Mouse (Mus musculus) T-helper 1 cell (primary cell): ENCODE results near the gene Rgs7bp.

Experiments
- in situ Hi-C: fragments of 300-600 bp; cut with MboI, MseI; formaldehyde crosslinking; loops from one replicate; pipeline ENCODE4 v1.15.1; 2025; ENCODE audit warnings: high pct_unique_total_duplicates

The Rgs7bp gene

DNA sequence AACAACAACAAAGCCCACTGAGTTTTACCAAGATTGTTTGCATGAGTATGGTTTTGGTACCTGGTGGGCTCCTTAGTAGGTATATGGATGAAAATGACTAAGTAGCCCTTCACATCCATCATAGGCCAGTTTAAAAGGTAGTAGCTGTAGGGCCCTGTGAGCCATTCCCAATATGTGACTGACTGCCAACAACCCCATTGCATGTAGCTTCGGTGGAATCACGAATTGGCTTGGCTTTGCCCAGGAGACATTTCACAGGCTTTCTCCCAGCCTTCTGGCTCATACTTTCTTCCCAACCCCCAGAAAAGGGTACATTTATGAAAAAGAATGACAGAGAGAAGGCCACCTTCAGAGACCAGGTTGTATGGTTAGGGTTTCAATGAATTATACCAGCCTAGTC, 45.8 kb downstream of the Rgs7bp start:
- in situ Hi-C loops: no loop called here

DNA sequence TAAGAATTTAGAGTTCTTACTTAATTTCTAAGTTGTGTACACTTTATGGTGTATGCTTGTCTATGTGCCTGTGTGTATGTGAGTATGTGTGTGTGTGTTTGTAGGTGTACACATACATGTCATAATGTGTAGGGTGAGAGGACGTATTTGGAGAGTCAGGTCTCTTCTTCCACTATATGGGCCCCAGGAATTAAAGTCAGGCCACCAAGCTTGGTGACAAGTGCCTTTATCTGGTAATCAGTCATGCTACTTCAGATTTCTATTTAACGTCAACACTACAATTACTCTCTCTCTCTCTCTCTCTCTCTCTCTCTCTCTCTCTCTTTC, 51.9 kb downstream of the Rgs7bp start:
- in situ Hi-C loops: no loop called here

DNA sequence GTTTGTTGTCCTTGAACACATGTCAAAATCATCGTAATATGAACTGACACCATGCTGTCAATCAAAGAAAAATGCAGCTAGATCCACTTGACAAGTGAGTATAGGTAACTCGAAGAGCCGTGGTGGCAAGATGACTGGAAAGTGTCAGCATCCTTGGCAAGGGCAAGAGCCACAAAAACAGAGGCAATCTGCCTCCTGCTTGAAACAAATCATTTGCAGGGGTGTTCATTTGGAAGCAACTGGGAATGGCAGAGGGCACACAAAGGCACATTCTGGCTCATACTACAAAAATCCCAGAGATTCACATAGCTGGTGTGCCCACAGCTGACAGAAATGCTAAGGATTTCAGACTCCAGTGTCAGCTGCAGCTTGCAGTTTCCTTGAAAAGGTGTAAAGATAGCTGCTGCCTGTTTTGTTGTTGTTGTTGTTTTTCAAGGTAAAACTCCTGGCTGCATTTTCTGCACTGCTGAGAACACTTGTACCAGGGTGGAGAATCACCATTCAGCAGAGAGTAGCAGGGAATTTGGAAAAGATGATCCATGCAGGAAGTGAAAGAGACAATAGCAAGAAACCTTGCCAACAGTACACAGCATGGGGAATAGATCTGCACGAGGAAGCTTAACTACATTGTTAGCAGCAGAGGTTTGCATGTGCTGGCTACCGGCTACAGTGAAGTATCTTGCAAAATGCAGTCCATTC, 52.4 kb downstream of the Rgs7bp start:
- in situ Hi-C loops: no loop called here

DNA sequence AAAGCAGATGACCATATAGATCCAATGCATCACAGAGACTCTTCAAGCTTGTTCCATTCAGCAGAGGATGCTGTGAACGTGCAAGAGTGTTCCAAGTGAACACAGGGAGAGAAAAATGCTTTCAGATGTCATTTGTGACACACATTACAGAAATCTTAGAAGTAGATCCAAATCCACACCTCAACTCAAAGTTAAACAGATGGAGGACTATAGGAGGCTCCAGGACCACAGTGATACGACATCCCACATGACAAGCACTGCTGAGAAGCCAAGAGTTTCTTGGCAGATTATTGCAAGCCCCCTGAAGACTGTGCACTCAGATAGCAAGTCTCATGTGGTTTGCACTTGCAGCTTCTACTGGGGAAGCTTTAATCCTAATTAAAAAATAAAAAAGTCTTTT, 53.0 kb downstream of the Rgs7bp start:
- in situ Hi-C loops: no loop called here

DNA sequence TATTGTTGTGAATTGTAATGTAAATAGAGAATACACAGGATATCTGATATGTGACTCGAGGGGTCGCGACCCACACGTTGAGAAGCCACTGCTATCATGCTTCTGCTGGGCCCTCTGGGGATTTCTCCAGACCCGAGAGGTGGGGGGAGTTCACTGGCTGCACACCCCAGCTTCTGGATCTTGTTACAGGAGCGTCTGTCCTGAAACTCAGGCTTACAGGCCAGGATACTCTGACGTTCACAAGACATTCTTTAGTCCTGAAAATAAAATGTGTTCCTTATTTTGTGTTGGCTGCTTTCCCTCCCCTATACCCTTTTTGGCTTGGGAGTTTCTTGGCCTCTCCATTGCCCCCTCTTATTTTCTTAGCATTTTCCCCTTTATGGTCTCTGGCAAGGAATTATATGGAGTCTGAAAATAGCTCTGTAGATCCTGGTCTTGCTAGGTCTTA, 65.9 kb downstream of the Rgs7bp start:
- in situ Hi-C loops: no loop called here

DNA sequence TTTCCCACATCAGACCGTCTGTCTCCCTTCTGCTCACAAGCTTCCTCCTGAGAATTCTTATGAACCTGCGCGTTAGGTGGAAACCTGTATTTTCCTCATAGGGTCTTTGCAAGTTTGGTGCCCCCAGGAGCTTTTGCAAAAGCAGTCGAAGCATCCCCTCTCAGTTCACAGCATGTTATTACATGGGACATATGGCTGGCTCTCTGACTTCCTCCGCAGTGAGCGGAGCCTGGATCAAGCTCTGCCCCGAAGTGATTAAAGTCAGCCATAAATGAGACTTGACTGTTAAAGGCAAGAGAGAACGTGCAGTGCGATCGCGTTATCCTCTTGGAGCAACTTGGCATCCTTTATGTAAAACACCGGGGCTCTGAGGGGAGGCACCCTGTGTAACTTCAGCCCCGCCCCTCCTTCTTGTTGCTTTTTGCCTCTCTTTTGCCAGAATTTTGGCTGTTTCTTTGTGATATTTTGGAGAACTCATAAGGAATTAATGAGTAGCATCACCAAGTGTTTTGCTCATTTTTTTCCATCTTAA, 66.7 kb downstream of the Rgs7bp start:
- in situ Hi-C loops: no loop called here

DNA sequence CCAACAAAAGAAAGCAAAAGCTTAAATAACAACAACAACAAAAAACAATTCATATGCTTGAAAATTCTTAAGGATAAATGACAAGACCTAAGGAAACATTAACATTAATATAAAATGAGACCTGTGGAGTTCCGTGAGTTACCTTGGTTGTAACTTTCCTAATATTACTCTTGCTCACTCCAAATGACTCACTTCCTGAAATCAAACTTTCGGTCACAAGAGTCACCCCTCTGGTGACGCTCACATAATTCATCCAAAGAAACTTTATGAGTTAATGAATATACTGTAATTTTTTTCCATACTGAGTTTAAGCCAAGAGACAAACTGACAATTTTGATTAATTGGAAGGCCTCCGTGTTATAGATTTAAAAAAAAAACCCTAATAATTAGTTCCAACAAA, 69.0 kb downstream of the Rgs7bp start:
- in situ Hi-C loops: no loop called here

DNA sequence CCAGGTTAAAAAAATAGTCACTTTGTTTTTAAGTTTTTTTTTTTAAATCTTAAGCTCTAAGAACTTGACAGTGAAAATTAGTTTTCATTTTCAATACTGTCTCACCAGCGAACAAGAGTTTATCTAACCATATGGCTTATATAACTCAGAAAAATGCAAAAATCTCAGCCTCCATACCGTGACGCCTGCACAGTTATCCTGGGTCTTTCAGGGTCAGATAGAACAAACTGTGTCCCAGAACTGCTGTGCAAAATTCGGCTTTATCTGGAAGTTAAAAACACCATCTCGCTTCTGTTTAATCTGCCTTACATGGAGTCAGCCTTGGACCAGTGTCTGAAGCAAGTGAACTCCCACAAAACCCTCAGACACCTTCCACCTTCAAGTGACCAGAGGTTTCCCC, 70.7 kb downstream of the Rgs7bp start:
- in situ Hi-C loops: no loop called here

DNA sequence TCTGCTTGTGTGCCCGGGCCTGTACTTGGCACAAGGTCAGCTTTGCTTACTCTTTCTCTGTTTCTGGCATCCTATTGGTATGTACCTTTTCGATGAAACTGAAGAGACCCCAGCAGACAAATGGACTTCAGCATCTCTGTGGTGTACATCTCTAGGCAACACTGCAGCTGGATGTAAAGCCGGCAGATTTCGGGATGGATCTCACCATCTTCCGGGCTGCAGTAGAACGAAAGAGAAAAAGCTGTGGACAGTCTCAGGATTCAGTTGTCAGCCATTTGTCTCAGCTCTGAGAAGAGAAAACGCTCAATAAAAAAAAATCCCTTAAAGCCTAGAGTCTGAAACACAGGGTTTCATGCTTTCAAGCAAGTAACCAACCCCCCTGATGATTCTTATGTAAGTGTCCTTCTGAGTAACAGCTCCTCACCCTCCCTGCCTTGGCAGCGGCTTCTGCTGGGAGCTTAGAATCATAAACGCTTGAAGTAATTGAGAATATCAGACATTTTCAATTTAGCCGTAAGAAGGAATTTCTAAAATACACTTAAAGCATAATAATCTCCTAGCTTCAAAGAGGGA, 71.9 kb downstream of the Rgs7bp start:
- in situ Hi-C loops: no loop called here

DNA sequence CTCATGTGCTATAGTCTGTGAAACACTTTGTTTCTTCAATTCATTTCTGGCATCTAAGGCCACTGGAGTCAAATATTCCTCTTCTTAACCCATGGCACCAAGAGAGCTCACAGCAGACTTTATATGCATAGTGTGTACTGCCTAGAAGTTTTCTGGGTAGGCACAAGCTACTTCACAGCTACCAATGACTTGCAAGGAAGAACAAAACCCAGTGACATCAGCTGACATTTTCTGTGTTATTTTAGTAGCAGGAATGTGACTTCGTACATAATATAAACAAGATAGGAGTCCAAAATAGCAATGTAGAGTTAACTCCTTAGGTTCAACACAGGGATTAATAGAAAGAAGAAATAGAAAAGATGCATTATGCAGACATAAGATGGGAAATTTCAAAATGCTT, 76.6 kb downstream of the Rgs7bp start:
- in situ Hi-C loops: no loop called here

DNA sequence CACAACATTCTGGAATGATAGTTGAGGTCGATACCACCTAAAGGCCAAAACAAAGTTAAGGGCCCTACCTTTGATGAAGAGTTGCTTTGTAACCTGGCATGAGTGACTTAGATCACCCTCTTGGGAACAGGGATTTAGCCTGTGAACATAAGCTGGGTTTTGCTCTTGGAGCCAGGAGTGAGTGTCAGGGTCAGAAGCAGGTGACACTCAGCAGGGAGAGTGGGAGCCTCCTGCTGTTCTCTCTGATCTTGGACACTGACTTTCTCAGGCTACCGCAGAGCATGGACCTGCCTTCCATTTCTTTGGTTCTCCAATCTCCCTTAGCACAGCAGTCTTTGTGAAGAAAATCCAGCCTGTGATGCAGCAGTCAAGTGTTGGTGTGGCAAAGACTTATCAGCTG, 87.2 kb downstream of the Rgs7bp start:
- in situ Hi-C loops: no loop called here

DNA sequence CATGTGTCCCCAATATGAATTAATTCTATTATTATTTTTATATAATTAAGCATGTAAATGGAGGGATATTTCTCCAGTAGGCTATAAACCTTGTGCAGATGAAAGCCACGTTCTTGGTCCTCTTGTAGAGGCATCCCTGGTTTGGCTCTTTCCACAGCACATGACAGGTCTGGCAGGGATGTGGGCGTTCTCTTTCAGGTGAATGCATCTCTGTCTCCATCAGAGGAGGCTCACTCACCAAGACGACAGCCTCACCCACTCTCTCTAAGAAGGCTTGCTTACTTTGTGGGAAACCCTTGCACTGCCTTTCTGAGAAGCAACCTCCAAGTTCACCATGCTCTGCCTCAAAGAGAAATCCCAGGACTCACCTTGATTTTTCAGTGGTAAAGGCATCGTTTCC, 91.0 kb downstream of the Rgs7bp start:
- in situ Hi-C loops: no loop called here

DNA sequence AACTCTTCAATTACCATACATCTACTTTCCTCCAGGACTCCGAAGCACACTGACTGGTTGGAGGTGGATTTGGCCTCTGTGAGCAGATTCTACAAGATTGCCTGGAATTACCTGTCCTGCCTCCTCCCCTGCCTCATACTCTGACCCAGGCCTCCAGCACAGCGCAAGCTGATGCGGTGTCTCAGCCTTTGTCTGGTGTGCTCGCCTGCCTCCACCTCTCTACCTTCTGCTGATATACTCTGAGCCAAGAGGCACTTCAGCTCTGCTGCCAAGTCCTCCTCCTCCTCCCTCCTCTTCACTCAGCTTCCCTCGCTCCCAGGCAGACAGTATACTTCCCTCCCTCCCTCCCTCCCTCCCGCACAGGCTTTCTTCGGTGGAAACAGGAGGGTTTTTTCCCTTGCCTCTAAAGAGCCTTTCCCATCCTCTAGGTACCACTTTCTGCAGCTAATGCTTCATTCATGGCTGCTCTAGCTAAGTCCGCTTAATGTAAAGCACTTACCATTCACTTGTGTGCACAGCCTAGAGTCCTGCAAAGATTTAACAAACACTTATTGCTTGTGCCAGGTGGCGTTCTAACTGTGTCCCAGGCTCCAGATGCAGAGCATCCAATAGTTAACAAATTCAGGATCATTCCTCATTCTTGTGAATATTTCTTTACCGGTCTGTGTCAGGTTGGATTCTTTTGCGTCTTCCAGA, 91.9 kb downstream of the Rgs7bp start:
- in situ Hi-C loops: no loop called here

DNA sequence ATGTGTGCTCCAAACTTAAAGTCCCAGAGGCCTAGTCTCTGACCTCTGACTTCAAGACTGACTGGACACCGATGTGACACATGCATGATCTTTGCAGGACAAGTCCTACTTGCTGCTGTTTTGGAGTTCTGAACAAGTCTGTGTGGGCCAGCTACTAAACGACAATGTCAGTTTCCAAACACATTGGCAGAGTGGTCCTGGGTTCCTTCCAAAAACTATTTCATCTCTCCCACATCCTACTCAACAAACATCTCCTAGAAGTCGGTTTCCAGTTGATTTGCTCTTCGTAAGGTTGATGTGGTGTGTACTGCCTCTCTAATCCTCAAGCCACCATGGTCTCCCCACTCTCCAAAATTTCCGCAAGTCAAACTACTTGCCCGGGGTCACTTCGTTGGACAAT, 92.6 kb downstream of the Rgs7bp start:
- in situ Hi-C loops: no loop called here

DNA sequence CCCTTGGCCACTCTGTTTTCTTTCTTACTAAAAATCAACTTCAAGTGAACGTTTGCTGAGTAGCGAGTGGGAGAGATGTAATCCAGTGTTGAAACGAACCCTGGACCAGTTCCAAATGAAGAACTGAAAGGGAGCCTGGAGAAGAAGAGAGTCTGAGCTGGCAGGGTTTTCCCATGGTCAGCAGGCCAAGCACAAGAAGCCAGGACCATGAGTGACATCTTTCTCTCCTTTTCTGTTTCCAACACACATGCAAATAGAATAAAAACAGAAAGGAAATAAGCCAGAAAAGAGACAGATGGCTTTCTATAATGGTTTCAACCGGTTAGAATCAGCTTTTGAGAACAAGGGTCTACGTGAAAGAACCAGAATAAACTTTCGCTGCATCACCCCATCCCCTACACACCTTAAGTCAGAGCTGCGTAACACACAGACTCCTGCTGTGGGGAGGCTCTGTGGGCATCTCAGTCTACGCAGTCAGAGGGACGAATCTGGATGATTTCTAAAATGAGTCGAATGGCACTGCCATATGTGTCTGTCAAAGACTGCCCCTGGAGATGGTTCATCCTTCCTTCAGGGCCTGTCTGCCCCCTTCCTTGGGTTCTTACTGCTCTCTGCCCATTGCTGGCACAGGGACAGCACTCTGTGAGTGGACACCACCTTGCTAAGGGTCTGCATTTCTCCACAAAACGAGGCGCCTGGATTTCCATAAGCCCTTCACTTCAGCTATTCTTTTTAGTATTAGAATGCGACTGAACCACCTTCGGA, 93.6 kb downstream of the Rgs7bp start:
- in situ Hi-C loops: no loop called here

DNA sequence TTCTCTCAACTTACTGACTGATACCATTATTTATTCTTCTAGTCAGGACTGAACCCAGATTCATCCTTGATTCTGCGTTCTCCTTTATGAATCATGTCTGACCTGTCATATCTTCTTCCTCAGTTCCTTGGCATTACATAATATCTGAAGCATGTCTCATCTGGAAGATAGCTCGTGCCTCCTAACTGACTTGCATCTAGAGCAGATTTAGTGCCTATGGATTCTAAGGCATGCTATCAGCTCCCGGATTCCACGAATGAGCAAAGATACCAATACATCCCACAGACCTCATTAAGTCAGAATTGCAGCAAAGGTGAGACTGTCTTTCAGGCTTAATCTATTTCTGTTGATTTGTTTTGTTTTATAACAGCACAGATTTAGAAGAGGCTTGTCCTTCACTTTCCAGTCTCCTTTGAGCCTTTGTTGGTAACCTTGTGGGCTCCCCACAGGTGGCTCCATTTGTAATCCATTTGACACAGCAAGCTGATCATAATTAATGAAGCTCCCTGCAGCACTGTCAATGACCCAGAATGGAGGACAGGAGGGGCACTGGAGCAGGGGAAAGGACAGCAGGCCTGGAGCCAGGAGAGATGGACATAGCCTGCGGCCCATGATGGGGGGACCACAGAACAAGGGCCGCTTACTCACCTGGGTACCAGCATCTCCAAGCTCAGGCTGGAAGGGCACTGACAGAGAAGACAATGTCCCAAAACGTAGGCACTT, 94.4 kb downstream of the Rgs7bp start:
- in situ Hi-C loops: no loop called here

DNA sequence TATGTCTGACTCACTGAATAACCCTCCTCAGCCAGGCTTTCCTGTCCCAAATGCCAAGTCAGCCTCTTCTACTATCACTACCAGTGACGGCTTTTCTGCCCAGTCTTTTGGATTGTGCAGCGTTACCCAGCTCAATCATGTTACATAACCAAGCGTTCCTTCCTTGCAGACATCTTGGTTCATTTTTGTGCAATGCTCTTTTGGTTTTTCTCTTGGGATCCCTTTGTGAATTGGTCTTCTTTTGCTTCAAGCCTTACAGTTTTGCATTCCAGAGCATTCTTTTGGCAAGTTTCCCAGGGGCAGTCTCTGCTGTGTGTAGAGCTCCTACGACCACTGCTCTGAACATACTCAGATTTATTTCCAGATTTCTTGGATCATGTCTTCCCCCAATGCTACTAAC, 95.0 kb downstream of the Rgs7bp start:
- in situ Hi-C loops: no loop called here

DNA sequence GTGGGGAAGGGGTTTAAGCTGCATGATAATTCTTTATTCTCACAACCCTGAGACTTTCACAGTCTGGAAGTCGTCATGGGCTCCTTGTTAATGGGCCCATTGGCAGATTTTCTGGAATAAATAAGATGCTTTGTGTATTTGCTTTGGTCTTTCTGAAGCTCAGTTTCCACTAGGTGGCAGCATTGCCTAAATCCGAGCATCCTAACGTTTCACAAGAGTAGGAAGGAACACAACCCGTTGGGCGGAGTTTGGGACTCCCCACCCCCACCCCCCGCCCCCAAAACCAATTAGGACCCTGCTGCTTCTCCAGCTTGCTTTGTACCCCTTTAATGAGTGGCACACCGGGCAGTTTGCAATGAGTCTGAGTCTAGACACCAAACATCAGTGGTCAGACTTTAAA, 106.8 kb downstream of the Rgs7bp start:
- in situ Hi-C loops: loop anchor here (10.0 kb wide), 2 partner anchors 207 to 427 kb away; no protein-coding TSS in a partner anchor

DNA sequence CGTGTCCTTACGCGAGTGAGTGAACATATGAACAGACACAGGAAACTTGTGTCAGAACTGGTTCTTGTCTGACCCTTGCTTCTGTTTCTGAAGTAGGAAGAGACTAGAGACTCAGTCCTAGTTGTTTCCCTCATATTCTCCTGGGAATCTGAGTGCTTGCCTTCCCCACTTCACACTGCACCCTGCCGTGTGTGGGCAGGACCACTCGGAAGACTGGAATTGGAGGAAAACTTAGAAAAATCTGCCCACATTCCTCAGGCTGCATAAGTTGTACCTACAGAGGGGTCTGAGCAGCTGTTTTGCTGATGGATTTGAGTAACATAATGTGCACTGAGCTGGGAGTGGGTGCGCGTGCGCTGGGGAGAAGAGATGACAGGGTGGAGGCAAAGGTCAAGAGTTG, 114.2 kb downstream of the Rgs7bp start:
- in situ Hi-C loops: loop anchor here (5.0 to 10.0 kb wide), 3 partner anchors 123 to 434 kb away; partner anchors contain the start of gene Cwc27

DNA sequence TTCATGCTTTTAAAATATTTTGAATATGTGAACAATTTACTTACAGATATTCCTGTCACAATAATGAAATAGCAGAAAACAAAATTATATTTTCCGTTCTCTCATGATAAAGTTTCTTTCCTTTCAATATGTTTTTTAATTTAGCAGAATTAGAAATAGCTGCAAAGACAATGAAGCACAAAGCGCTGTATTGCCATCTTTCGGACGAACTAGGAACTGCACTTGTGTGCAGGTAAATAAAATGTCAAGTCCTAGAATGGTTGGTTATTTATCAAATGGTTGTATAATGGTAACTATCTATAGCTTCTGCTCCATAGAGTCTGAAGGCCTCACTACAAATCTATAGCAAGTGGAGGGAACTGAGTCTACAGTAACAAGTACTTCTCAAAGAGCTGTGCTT, 114.9 kb downstream of the Rgs7bp start:
- in situ Hi-C loops: loop anchor here (5.0 to 10.0 kb wide), 3 partner anchors 123 to 435 kb away; partner anchors contain the start of gene Cwc27

DNA sequence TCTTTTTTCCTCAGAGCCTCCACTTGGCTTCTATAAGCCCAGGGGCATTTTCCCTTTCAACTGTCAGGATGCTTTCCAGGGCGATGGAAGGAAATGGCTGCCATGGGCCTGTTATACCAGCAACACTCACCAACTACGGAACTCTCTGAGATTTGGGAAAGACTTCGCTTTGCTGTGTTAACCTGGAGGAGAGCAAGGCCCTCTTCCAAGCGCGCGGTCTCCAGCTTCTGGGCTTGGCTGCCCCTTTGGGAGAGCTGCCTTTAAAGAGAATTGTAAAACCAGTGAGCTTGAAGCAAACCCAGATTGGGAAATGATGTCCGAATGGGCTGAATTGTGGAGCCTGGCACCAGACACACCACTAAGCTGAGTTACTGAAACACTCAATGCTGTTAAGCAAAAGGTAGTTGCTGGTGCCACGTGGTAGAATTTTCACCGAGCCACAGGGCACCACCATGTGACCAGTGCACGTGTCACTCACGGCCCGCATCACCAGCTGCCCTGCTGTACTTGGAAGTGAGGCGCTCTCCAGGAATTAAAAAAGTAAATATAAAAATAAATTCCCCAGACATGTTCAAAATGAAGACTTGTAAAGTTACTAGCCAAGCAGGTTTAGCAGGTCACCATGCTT, 115.7 kb downstream of the Rgs7bp start:
- in situ Hi-C loops: no loop called here
